ENCODE assay signal across 22 mouse cellular contexts in genomic region chrX:119888326-119888920, GRCm38 (mm10). TPM values are rescaled to one million over a fixed set of nuclear protein-coding genes. Genes with fewer than 3 reads are reported as not detected.
DNase-seq lines count a peak whose midpoint lies in the region; ATAC-seq and TF ChIP-seq lines count a peak whose summit lies in the region.
"Had no signal": no experiment of that assay in that cellular context is flagged by ENCODE, and none has a peak within 500 bp of the region (broad histone marks: within the 10 kb centered on the region; RNA-seq: fewer than 3 reads in every experiment).

No protein-coding gene starts in this region.

- H3K9me3 ChIP-seq in embryonic facial prominence, embryonic 14.5 days (ENCODE audit: control insufficient read depth, low read length): no peaks in the 10 kb centered on the region
- no peaks in the 10 kb centered on the region for H3K9me3 ChIP-seq in embryonic facial prominence, embryonic 10.5 days
- no peaks in the 10 kb centered on the region for H3K9me3 ChIP-seq in intestine, embryonic 15.5 days
- H3K9me3 ChIP-seq in intestine, postnatal 0 days (ENCODE audit: control insufficient read depth): no peaks in the 10 kb centered on the region
- H3K9me3 ChIP-seq in intestine, embryonic 16.5 days (ENCODE audit: control insufficient read depth, low read length): no peaks in the 10 kb centered on the region
- H3K9me3 ChIP-seq: G1E had no signal

- no peak overlapping the region for H3K27ac ChIP-seq in embryonic facial prominence, embryonic 14.5 days (replicated peaks; ENCODE audit: low read depth, low read length)
- no peak overlapping the region for H3K27ac ChIP-seq in embryonic facial prominence, embryonic 10.5 days (replicated peaks)
- H3K27ac ChIP-seq in intestine, embryonic 15.5 days: no peak overlapping the region
- H3K27ac ChIP-seq in intestine, postnatal 0 days (ENCODE audit: low read depth, low read length): no peak overlapping the region
- H3K27ac ChIP-seq in intestine, embryonic 16.5 days (ENCODE audit: low read length): no peak overlapping the region

- no peak overlapping the region for H3K9ac ChIP-seq in embryonic facial prominence, embryonic 14.5 days (ENCODE audit: low read depth, low read length)
- no peak overlapping the region for H3K9ac ChIP-seq in intestine, embryonic 15.5 days
- H3K9ac ChIP-seq in intestine, postnatal 0 days (ENCODE audit: low read depth, low read length): no peak overlapping the region
- H3K9ac ChIP-seq in intestine, embryonic 16.5 days (ENCODE audit: low read depth, low read length): no peak overlapping the region

- no peak for TF ChIP-seq CTCF in intestine, postnatal 0 days (IDR thresholded peaks at IDR 0.05; ENCODE audit: low read depth)

- H3K4me1 ChIP-seq in embryonic facial prominence, embryonic 14.5 days (ENCODE audit: control insufficient read depth, insufficient read depth, low read length): no peaks in the 10 kb centered on the region
- H3K4me1 ChIP-seq in embryonic facial prominence, embryonic 10.5 days: no peaks in the 10 kb centered on the region
- no peaks in the 10 kb centered on the region for H3K4me1 ChIP-seq in intestine, embryonic 15.5 days (replicated peaks)
- H3K4me1 ChIP-seq in intestine, postnatal 0 days (replicated peaks; ENCODE audit: control insufficient read depth, insufficient read depth, low read length): no peaks in the 10 kb centered on the region
- no peaks in the 10 kb centered on the region for H3K4me1 ChIP-seq in intestine, embryonic 16.5 days (ENCODE audit: control insufficient read depth, insufficient read depth, low read length)

- DNase-seq in embryonic facial prominence, embryonic 14.5 days (ENCODE audit: low spot score): peak; percentile 0
- DNase-seq in embryonic facial prominence, embryonic 10.5 days (ENCODE audit: low spot score): no peak
- no peak for DNase-seq in layer of hippocampus, adult 9-11 months
- DNase-seq: adrenal gland, adult 2 months; adrenal gland, adult 8-10 months; adrenal gland, postnatal 10 days; adrenal gland, postnatal 14 days; adrenal gland, postnatal 25 days; adrenal gland, postnatal 36 days; B cell, adult 2 months; cerebellum, adult 11 months; cerebellum, adult 11-12 months; cerebellum, adult 18-20 months had no signal

- no peak for ATAC-seq in embryonic facial prominence, embryonic 14.5 days (ENCODE audit: low read depth)
- ATAC-seq in intestine, embryonic 15.5 days: peak; percentile 81
- no peak for ATAC-seq in intestine, postnatal 0 days
- ATAC-seq in intestine, embryonic 16.5 days: peak; percentile 76
- ATAC-seq: activated CD4-positive, CD25-positive, alpha-beta regulatory T cell, adult 4 months; CD4-positive, CD25-positive, alpha-beta regulatory T cell, adult 4 months; Patski had no signal

- H3K36me3 ChIP-seq in embryonic facial prominence, embryonic 14.5 days (ENCODE audit: control insufficient read depth, insufficient read depth, low read length): no peaks in the 10 kb centered on the region
- no peaks in the 10 kb centered on the region for H3K36me3 ChIP-seq in embryonic facial prominence, embryonic 10.5 days (replicated peaks)
- H3K36me3 ChIP-seq in intestine, embryonic 15.5 days: no peaks in the 10 kb centered on the region
- H3K36me3 ChIP-seq in intestine, postnatal 0 days (ENCODE audit: control insufficient read depth, insufficient read depth): no peaks in the 10 kb centered on the region
- H3K36me3 ChIP-seq in intestine, embryonic 16.5 days (ENCODE audit: control insufficient read depth, insufficient read depth, low read length): no peaks in the 10 kb centered on the region
- H3K36me3 ChIP-seq: G1E had no signal

- WGBS in embryonic facial prominence, embryonic 14.5 days: 73% methylated on average over 6 of the region's 6 CpGs
- WGBS in embryonic facial prominence, embryonic 10.5 days: 79% methylated on average over 6 of the region's 6 CpGs
- WGBS in intestine, embryonic 15.5 days: 46% methylated on average over 6 of the region's 6 CpGs
- 47% methylated on average over 6 of the region's 6 CpGs for WGBS in intestine, postnatal 0 days
- WGBS in intestine, embryonic 16.5 days: 67% methylated on average over 6 of the region's 6 CpGs

- no peak overlapping the region for H3K4me3 ChIP-seq in embryonic facial prominence, embryonic 14.5 days (ENCODE audit: low read depth, low read length)
- no peak overlapping the region for H3K4me3 ChIP-seq in embryonic facial prominence, embryonic 10.5 days
- H3K4me3 ChIP-seq in intestine, embryonic 15.5 days (replicated peaks): no peak overlapping the region
- no peak overlapping the region for H3K4me3 ChIP-seq in intestine, postnatal 0 days (ENCODE audit: low read depth, low read length)
- no peak overlapping the region for H3K4me3 ChIP-seq in intestine, embryonic 16.5 days (ENCODE audit: low read length)

- H3K4me2 ChIP-seq in embryonic facial prominence, embryonic 14.5 days (ENCODE audit: low read depth, low read length): no peak overlapping the region
- no peak overlapping the region for H3K4me2 ChIP-seq in intestine, embryonic 15.5 days (replicated peaks)
- H3K4me2 ChIP-seq in intestine, postnatal 0 days (replicated peaks; ENCODE audit: low read depth): no peak overlapping the region
- no peak overlapping the region for H3K4me2 ChIP-seq in intestine, embryonic 16.5 days (ENCODE audit: low read depth, low read length)

- no peaks in the 10 kb centered on the region for H3K27me3 ChIP-seq in embryonic facial prominence, embryonic 14.5 days (replicated peaks; ENCODE audit: control insufficient read depth, insufficient read depth, low read length)
- H3K27me3 ChIP-seq in embryonic facial prominence, embryonic 10.5 days (replicated peaks; ENCODE audit: low read depth, poor library complexity, severe bottlenecking): no peaks in the 10 kb centered on the region
- H3K27me3 ChIP-seq in intestine, embryonic 15.5 days (replicated peaks): no peaks in the 10 kb centered on the region
- H3K27me3 ChIP-seq in intestine, postnatal 0 days (replicated peaks; ENCODE audit: control insufficient read depth, insufficient read depth, low read length): no peaks in the 10 kb centered on the region
- no peaks in the 10 kb centered on the region for H3K27me3 ChIP-seq in intestine, embryonic 16.5 days (replicated peaks; ENCODE audit: control insufficient read depth, insufficient read depth, low read length)
- H3K27me3 ChIP-seq: CH12.LX had no signal

RNA-seq across cellular contexts. Expression of gene Pabpc5, which starts 38.6 kb away (rescaled TPM):
- polyA plus RNA-seq in embryonic facial prominence, embryonic 14.5 days (2014; fragmentation: Nextera tagmentation; extraction: Ambion mirVana): 0.59 and 0.67 TPM in 2 replicates
- polyA plus RNA-seq in embryonic facial prominence, embryonic 10.5 days (2016; fragmentation: Nextera tagmentation; extraction: Ambion mirVana): 0.06 and 0.15 TPM in 2 replicates
- polyA plus RNA-seq in intestine, embryonic 15.5 days (2015; fragmentation: Nextera tagmentation; extraction: Ambion mirVana): 0.21 and 0.34 TPM in 2 replicates
- polyA plus RNA-seq in intestine, postnatal 0 days (2015; fragmentation: Nextera tagmentation; extraction: Ambion mirVana): 0.05 and 0.12 TPM in 2 replicates
- 0.10 and 0.20 TPM in 2 replicates for polyA plus RNA-seq in intestine, embryonic 16.5 days (2015; fragmentation: Nextera tagmentation; extraction: Ambion mirVana)
- polyA plus RNA-seq: activated CD4-positive, CD25-positive, alpha-beta regulatory T cell, adult 4 months; adrenal gland, adult 2 months; C2C12; CD4-positive, CD25-positive, alpha-beta regulatory T cell, adult 4 months; G1E; Patski had no signal

Comparison
In these comparisons a context has a peak if more than half of its experiments do, and no peak if none do; other contexts are left out.
1. ATAC-seq: peak in intestine, embryonic 15.5 days (single experiment) and intestine, embryonic 16.5 days (single experiment); none in embryonic facial prominence, embryonic 14.5 days (single experiment) and intestine, postnatal 0 days (single experiment).